8 mouse cellular contexts compared by ENCODE assay signal in genomic region chr13:10636859-10637258, GRCm38 (mm10).
DNase-seq lines count a peak whose midpoint lies in the region; ATAC-seq and TF ChIP-seq lines count a peak whose summit lies in the region.

No protein-coding gene starts in this region.

- ATAC-seq in CD4-positive, CD25-positive, alpha-beta regulatory T cell, adult 4 months, result no peak
- no peak for ATAC-seq in kidney, embryonic 14.5 days (ENCODE audit: low FRiP score, low TSS enrichment)

- H3K4me3 ChIP-seq in kidney, adult 2 months (ENCODE audit: insufficient read depth, low read depth, low read length), result no peak overlapping the region
- H3K4me3 ChIP-seq in kidney, embryonic 14.5 days (ENCODE audit: low read length), result no peak overlapping the region

- no peak overlapping the region for H3K27ac ChIP-seq in kidney, adult 2 months (ENCODE audit: insufficient read depth, low read depth, low read length)
- H3K27ac ChIP-seq in kidney, embryonic 14.5 days (ENCODE audit: low read depth, low read length), result no peak overlapping the region

- no peaks in the 10 kb centered on the region for H3K9me3 ChIP-seq in kidney, embryonic 14.5 days (ENCODE audit: control insufficient read depth, low read length)

- peak; percentile 6 for DNase-seq in kidney, postnatal 10 days
- DNase-seq in kidney, adult 2 months, result no peak
- DNase-seq in Muller cell, postnatal 12 days (ENCODE audit: inconsistent ontology term), result peak; percentile 11
- peak; percentile 41 to 63 for DNase-seq in frontal cortex, adult 2 months (ENCODE audit: extremely low spot score in 1 of 2, low spot score in 1 of 2)
- DNase-seq in lung, postnatal 14 days, result peak; percentile 4
- DNase-seq in cerebellum, adult 9-11 months, result no peak

- no peak for TF ChIP-seq POLR2A in kidney, adult 2 months (IDR thresholded peaks at IDR 0.05; ENCODE audit: low read depth, low read length)

- no peaks in the 10 kb centered on the region for H3K4me1 ChIP-seq in kidney, adult 2 months (ENCODE audit: control insufficient read depth, insufficient read depth, low read length)
- no peaks in the 10 kb centered on the region for H3K4me1 ChIP-seq in kidney, embryonic 14.5 days (ENCODE audit: control insufficient read depth, insufficient read depth, low read length)

- TF ChIP-seq CTCF in kidney, adult 2 months (conservative IDR thresholded peaks at IDR 0.05; ENCODE audit: insufficient read depth, insufficient read length, low read depth, low read length), result no peak

- no peaks in the 10 kb centered on the region for H3K36me3 ChIP-seq in kidney, adult 2 months (ENCODE audit: control insufficient read depth, insufficient read depth, low read length)
- no peaks in the 10 kb centered on the region for H3K36me3 ChIP-seq in kidney, embryonic 14.5 days (ENCODE audit: control insufficient read depth, insufficient read depth, low read length)

- WGBS in kidney, adult 2 months, result 65% methylated on average over 4 of the region's 4 CpGs
- 69% methylated on average over 4 of the region's 4 CpGs for WGBS in kidney, embryonic 14.5 days

- no peak overlapping the region for H3K9ac ChIP-seq in kidney, embryonic 14.5 days (ENCODE audit: low read depth, low read length)

- H3K4me2 ChIP-seq in kidney, embryonic 14.5 days (replicated peaks; ENCODE audit: low read depth, low read length), result no peak overlapping the region

- no peaks in the 10 kb centered on the region for H3K27me3 ChIP-seq in kidney, adult 2 months (replicated peaks; ENCODE audit: control insufficient read depth, insufficient read depth, low read length)
- H3K27me3 ChIP-seq in kidney, embryonic 14.5 days (ENCODE audit: control insufficient read depth, insufficient read depth, low read length), result no peaks in the 10 kb centered on the region

Comparison
In these comparisons a context has a peak if more than half of its experiments do, and no peak if none do; other contexts are left out.
1. DNase-seq: peak in kidney, postnatal 10 days (single experiment), Muller cell, postnatal 12 days (single experiment), frontal cortex, adult 2 months (2 of 2) and lung, postnatal 14 days (single experiment); none in kidney, adult 2 months (single experiment) and cerebellum, adult 9-11 months (single experiment).